Mouse (Mus musculus) activated CD4-positive, CD25-positive, alpha-beta regulatory T cell, adult 9 weeks (primary cell): ENCODE data around the gene Olfr768. TPM values are rescaled to one million over a fixed set of nuclear protein-coding genes. Genes with fewer than 3 reads are reported as not detected.

Experiments
- polyA plus RNA-seq: library from polyadenylated mRNA; unstranded; fragments of 100-300 nt; shearing (Covaris generic); gene quantifications from one replicate; pipeline ENCODE4 v1.2.1, GENCODE M21; 2017

The Olfr768 gene
- polyA plus RNA-seq: not detected

DNA sequence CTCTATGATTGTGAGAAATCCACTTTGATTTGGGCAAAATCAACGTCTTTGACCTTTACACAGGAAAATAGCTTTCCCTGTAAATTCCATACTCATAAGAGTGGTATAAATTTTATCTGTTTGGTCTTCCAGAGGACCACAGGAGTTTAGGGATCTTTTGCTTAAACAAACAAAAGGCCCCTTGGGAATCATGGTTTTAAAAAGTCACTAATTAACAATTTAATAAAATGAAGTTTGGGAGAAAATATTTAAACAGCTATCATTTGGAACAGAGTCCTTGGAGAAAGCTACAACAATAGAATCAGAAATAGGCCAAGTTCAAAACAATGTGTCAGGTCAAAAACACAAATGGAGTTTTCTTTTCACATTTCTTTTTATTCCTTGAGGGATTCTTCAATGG, at the start of gene Olfr768:
Gene Olfr768 (minus strand): TSS at position 101 of the 400 bp plus-strand sequence.

DNA sequence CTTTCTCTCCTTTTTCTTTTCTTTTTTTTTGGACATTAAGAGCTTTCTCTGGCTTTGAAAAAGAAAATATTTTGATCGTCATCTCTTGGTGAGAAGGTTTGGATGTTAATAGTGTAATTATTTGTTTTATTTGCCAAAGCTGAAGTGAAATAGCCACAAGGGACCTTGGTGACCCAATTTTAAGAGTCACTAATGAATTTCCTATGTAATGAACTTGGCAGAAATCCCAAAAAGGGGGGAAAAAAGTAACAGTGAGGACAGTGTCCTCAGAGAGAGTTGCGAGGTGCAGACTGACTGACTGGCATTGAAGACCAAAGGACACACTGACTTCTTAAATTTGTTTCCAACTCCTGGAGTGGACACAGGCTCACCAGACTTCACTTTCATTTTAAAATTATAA, 39.7 kb upstream of the Olfr768 start, which contains the start of gene Olfr770:
Gene Olfr770 (minus strand): TSS at position 101 of the 400 bp plus-strand sequence.

DNA sequence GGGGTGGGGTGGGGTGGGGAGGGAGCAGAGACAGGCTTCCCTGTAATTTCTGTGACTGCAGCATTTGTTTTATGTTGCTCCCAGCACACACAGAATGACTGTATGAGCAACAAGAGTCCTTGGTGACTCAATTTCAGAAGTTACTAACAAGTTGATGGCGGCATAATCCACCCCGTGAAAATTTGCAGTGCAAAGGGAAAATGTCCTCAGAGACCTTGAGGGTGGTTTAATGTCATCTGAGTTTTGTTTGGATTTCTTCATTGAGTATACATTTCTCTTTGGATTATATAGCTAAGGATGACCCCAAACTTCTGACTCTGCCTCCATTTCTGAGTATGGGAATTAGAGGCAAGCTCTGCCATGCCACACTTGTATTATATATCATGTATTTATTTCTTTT, 18.6 kb upstream of the Olfr768 start, which contains the start of gene Olfr769:
Gene Olfr769 (minus strand): TSS at position 101 of the 400 bp plus-strand sequence.

DNA sequence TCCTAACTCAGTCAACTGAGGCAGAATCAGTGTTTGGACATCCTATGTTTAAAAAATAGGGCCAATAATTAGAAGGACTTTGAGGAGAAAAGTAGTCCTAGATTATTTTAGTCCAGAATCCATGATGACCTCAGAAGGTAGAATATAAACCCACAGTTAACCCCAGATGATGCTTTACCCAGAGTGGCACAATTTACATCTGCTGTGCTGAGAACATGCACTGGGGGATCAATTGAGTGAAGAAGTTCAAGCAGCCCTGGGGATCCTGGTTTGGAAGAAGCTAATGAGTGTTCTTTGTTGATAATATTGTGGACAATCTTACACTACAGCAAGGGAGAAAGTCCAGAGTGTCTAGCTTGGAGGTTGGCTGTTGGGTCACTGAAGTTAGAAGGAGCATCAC, 16.4 kb downstream of the Olfr768 start, which contains the start of gene Olfr767:
Gene Olfr767 (minus strand): TSS at position 101 of the 400 bp plus-strand sequence.

DNA sequence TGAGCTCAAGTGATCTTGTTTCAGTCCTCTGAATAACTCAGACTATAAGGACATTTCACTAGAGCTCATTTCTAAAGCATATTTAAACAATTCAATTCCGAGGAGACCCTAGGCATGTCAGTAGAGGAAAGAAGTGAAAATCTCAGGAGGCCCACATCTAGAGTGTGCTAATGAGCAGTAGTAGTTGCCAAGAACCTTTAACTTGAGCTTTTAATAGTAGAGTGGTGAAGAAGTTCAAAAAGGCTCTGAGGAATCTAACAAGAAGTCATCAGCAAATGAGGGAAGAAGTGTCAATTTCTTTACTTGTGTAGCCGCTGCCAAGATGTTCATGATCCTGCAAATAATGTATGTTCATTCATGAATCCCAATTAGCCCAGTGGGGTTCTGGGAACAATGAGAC, 30.3 kb downstream of the Olfr768 start, which contains the start of gene Olfr766-ps1:
Gene Olfr766-ps1 (minus strand): TSS at position 101 of the 400 bp plus-strand sequence.

DNA sequence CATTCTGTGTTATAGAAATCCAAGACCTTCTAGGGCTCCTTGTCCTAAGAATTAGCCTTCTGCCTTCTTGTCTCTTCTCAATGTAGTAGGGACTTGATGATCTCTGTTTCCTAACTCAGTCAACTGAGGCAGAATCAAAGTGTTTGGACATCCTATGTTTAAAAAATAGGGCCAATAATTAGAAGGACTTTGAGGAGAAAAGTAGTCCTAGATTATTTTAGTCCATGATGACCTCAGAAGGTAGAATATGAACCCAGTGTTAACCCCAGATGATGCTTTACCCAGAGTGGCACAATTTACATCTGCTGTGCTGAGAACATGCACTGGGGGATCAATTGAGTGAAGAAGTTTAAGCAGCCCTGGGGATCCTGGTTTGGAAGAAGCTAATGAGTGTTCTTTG, 49.3 kb downstream of the Olfr768 start, which contains the start of gene Olfr765:
Gene Olfr765 (minus strand): TSS at position 101 of the 400 bp plus-strand sequence.

Other genes with a start within 250 kb of the Olfr768 start
- 0.88 TPM for gene Gdf11, start 207.7 kb downstream of the Olfr768 start, polyA plus RNA-seq
- gene Cd63, start 198.4 kb downstream of the Olfr768 start, polyA plus RNA-seq: 0.20 TPM
- 13.5 TPM for gene Rdh5, start 176.5 kb downstream of the Olfr768 start, polyA plus RNA-seq
- 185 TPM for gene Bloc1s1, start 175.3 kb downstream of the Olfr768 start, polyA plus RNA-seq
- gene Itga7, start 165.6 kb downstream of the Olfr768 start, polyA plus RNA-seq: 10.1 TPM
- gene Mettl7b, start 138.4 kb downstream of the Olfr768 start, polyA plus RNA-seq: not detected
- gene Olfr9, start 109.9 kb downstream of the Olfr768 start, polyA plus RNA-seq: not detected
- not detected for gene Olfr763, start 88.6 kb downstream of the Olfr768 start, polyA plus RNA-seq
- not detected for gene Olfr764-ps1, start 59.5 kb downstream of the Olfr768 start, polyA plus RNA-seq
- gene Olfr765, start 49.4 kb downstream of the Olfr768 start, polyA plus RNA-seq: not detected
- not detected for gene Olfr766-ps1, start 30.4 kb downstream of the Olfr768 start, polyA plus RNA-seq
- gene Olfr767, start 16.5 kb downstream of the Olfr768 start, polyA plus RNA-seq: not detected
- not detected for gene Olfr769, start 18.5 kb upstream of the Olfr768 start, polyA plus RNA-seq
- gene Olfr770, start 39.6 kb upstream of the Olfr768 start, polyA plus RNA-seq: not detected
- not detected for gene Olfr771, start 65.4 kb upstream of the Olfr768 start, polyA plus RNA-seq
- gene Olfr772, start 78.5 kb upstream of the Olfr768 start, polyA plus RNA-seq: not detected
- gene Olfr773, start 88.0 kb upstream of the Olfr768 start, polyA plus RNA-seq: not detected
- not detected for gene Olfr774, start 136.8 kb upstream of the Olfr768 start, polyA plus RNA-seq
- gene Olfr775, start 149.0 kb upstream of the Olfr768 start, polyA plus RNA-seq: not detected
- gene Olfr776, start 159.8 kb upstream of the Olfr768 start, polyA plus RNA-seq: not detected
- gene Olfr777, start 172.1 kb upstream of the Olfr768 start, polyA plus RNA-seq: not detected
- gene Olfr780, start 218.7 kb upstream of the Olfr768 start, polyA plus RNA-seq: not detected
- not detected for gene Olfr781, start 229.5 kb upstream of the Olfr768 start, polyA plus RNA-seq
- not detected for gene Olfr782, start 249.5 kb upstream of the Olfr768 start, polyA plus RNA-seq